Mouse (Mus musculus): ENCODE results near the gene Tmem115.

Tmem115 gene

GRCm38 (mm10) chr9:107521711-107522399, 11.9 kb upstream of the Tmem115 start:
- no peak for DNase-seq (ENCODE audit: low read depth, low spot score)

GRCm38 (mm10) chr9:107522400-107522711, 11.4 kb upstream of the Tmem115 start:
- no peak for DNase-seq (ENCODE audit: low read depth, low spot score)

- DNase-seq (ENCODE audit: low read depth, low spot score) = peak; percentile 68
Measured at GRCm38 (mm10) chr9:107526198-107527026, 7.3 kb upstream of the Tmem115 start.

GRCm38 (mm10) chr9:107534408-107535202, 860 bp downstream of the Tmem115 start:
- DNase-seq (ENCODE audit: low read depth, low spot score) = no peak

GRCm38 (mm10) chr9:107538231-107538630, 4.5 kb downstream of the Tmem115 start:
- no peak for DNase-seq (ENCODE audit: low read depth, low spot score)

- no peak for DNase-seq (ENCODE audit: low read depth, low spot score)
Measured at GRCm38 (mm10) chr9:107538711-107539110, 5.0 kb downstream of the Tmem115 start.

GRCm38 (mm10) chr9:107539940-107540339, 6.2 kb downstream of the Tmem115 start:
- no peak for DNase-seq (ENCODE audit: low read depth, low spot score)

GRCm38 (mm10) chr9:107540420-107540819, 6.7 kb downstream of the Tmem115 start:
- DNase-seq (ENCODE audit: low read depth, low spot score) = no peak

GRCm38 (mm10) chr9:107541005-107541404, 7.3 kb downstream of the Tmem115 start:
- no peak for DNase-seq (ENCODE audit: low read depth, low spot score)

GRCm38 (mm10) chr9:107541474-107542351, 8.0 kb downstream of the Tmem115 start, which contains the start of the genes Cyb561d2 and Nprl2:
TSS of gene Cyb561d2 (minus strand) at chr9:107542193.
TSS of gene Nprl2 (plus strand) at chr9:107542226.
- DNase-seq (ENCODE audit: low read depth, low spot score) = peak; percentile 89

- DNase-seq (ENCODE audit: low read depth, low spot score) = no peak
Measured at GRCm38 (mm10) chr9:107542352-107542686, 8.6 kb downstream of the Tmem115 start.

- no peak for DNase-seq (ENCODE audit: low read depth, low spot score)
Measured at GRCm38 (mm10) chr9:107542721-107543120, 9.0 kb downstream of the Tmem115 start.

- no peak for DNase-seq (ENCODE audit: low read depth, low spot score)
Measured at GRCm38 (mm10) chr9:107543299-107543698, 9.6 kb downstream of the Tmem115 start.

GRCm38 (mm10) chr9:107544196-107544700, 10.5 kb downstream of the Tmem115 start:
- DNase-seq (ENCODE audit: low read depth, low spot score) = no peak

GRCm38 (mm10) chr9:107544729-107545128, 11.0 kb downstream of the Tmem115 start:
- DNase-seq (ENCODE audit: low read depth, low spot score) = no peak

GRCm38 (mm10) chr9:107545199-107545598, 11.5 kb downstream of the Tmem115 start:
- DNase-seq (ENCODE audit: low read depth, low spot score) = no peak

- DNase-seq (ENCODE audit: low read depth, low spot score) = peak; percentile 61
Measured at GRCm38 (mm10) chr9:107545602-107546001, 11.9 kb downstream of the Tmem115 start.

- peak; percentile 87 for DNase-seq (ENCODE audit: low read depth, low spot score)
Measured at GRCm38 (mm10) chr9:107547026-107547425, 13.3 kb downstream of the Tmem115 start, which contains the start of gene Zmynd10. TSS of gene Zmynd10 (plus strand) at chr9:107547298.

GRCm38 (mm10) chr9:107547957-107548356, 14.2 kb downstream of the Tmem115 start:
- no peak for DNase-seq (ENCODE audit: low read depth, low spot score)

- DNase-seq (ENCODE audit: low read depth, low spot score) = no peak
Measured at GRCm38 (mm10) chr9:107548820-107549219, 15.1 kb downstream of the Tmem115 start.

Measured in embryo, embryonic 11.5 days (tissue).